Mouse (Mus musculus) heart, postnatal 0 days (tissue): ENCODE data around the gene Ano10.

Experiments used
- CTCF ChIP-seq: IDR thresholded peaks from 2 replicates; pipeline ENCODE4 v1.5.1; 2016; ENCODE audit warnings: antibody characterized with exemption, control low read depth, low read depth
- EP300 ChIP-seq: IDR thresholded peaks from 2 replicates; pipeline ENCODE4 v1.6.1; 2016; ENCODE audit warnings: antibody characterized with exemption, low read depth

DNA sequence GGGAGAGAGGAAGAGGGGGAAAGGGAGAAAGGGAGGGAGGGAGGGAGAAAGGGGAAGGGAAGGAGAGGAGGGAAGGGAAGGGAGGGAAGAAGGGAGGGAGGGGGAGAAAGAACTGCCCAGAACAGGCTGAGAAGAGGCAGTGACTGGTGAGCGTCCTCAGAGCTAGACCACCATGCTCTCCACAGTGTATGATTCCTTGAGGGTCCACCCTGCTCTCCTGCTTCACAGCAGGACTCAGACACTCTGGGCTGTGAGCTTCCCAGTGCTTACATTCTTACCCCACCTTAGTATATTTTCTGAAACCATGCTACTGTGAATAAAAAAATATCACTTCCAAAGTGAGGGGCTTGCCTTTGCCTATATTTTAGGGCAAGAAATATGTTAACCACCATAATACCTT, 50.9 kb downstream of the Ano10 start:
- TF ChIP-seq CTCF (no peak), EP300 (no peak)
